Mouse (Mus musculus): ENCODE measurements around the gene Grifin. TPM values are rescaled to one million over a fixed set of nuclear protein-coding genes. Genes with fewer than 3 reads are reported as not detected.

Grifin gene
- 0.17 TPM in 2 replicates for polyA plus RNA-seq (2015; fragmentation: Nextera tagmentation; extraction: Ambion mirVana)

DNA sequence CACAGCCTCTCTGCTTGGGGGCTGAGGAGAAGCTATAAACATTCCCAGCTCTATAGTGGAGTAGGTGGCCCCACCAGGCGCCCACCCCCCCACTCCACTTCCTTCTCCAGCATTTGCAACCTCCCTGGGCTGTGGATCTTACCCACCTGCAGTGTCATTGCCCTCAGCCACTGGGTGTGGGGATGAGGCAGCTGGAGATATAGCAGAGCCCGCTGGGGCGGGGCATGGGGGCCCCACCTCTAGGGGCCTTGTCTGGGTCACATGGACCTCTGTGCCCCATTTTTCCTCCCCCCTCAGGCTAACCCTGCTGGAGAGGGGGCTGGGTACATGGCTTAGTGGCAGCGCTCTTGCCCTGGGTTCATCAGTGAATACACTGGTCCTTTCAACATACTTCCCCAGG is at the start of gene Grifin:
Gene Grifin (minus strand): TSS at position 176 of the 400 bp plus-strand sequence.
- TF ChIP-seq CTCF (IDR thresholded peaks at IDR 0.05; ENCODE audit: low read depth): no peak
- TF ChIP-seq EP300 (optimal IDR thresholded peaks at IDR 0.05): no peak
- H3K27me3 ChIP-seq (ENCODE audit: control insufficient read depth, insufficient read depth, low read length): no peaks in the 10 kb centered on the region
- no peak within 1 kb of the TSS for H3K4me3 ChIP-seq (ENCODE audit: low read depth, low read length)
- no peaks in the 10 kb centered on the region for H3K9me3 ChIP-seq (ENCODE audit: control insufficient read depth, low read length)
- no peaks in the 10 kb centered on the region for H3K36me3 ChIP-seq (ENCODE audit: control insufficient read depth, insufficient read depth, low read length)
- H3K9ac ChIP-seq (ENCODE audit: low read length): peak within 1 kb of the TSS; percentile 13; the same call in 1 of the 2 replicates
- 87% methylated on average over 4 of the region's 4 CpGs for WGBS
- peak; percentile 2; the same call in 1 of the 2 replicates for ATAC-seq (ENCODE audit: low FRiP score, low TSS enrichment)
- H3K27ac ChIP-seq (replicated peaks): no peak within 1 kb of the TSS; the same call in 1 of the 2 replicates
- no peaks in the 10 kb centered on the region for H3K4me1 ChIP-seq (replicated peaks; ENCODE audit: control insufficient read depth, insufficient read depth)
- no peak for DNase-seq (ENCODE audit: low spot score)
- no peak within 1 kb of the TSS for H3K4me2 ChIP-seq (replicated peaks; ENCODE audit: low read depth)

DNA sequence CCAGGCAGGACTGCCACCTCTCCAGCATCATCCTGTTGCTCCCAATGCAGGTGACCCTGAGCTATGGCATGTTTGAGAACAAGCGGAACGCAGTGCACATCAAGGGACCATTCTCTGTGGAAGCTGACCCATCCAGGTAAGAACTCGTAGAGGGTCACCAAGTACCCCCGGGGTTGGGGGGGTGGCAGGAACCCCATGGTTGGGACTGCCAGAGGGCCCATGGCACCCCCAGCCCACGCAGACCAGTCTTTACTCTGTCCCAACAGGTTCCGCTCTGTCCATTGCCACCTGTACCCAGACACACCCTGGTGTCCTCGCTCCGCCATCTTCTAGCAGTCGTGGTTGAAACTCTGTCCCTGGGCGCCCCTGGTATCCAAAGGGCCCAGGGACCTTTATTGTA is 49.3 kb upstream of the Grifin start:
- ATAC-seq (ENCODE audit: low FRiP score, low TSS enrichment) (no peak), DNase-seq (ENCODE audit: low spot score) (no peak)
- Histone ChIP-seq H3K36me3 (ENCODE audit: control insufficient read depth, insufficient read depth, low read length) (0 out of 2 replicates have a peak, but pooled peaks cover 3% of the 10 kb centered on the region), H3K4me1 (replicated peaks; ENCODE audit: control insufficient read depth, insufficient read depth) (peaks cover 11% of the 10 kb centered on the region; the same call in 1 of the 2 replicates), H3K4me3 (ENCODE audit: low read depth, low read length) (no peak overlapping the region), H3K9me3 (ENCODE audit: control insufficient read depth, low read length) (no peaks in the 10 kb centered on the region), H3K27me3 (ENCODE audit: control insufficient read depth, insufficient read depth, low read length) (no peaks in the 10 kb centered on the region), H3K27ac (replicated peaks) (no peak overlapping the region), H3K4me2 (replicated peaks; ENCODE audit: low read depth) (no peak overlapping the region), H3K9ac (ENCODE audit: low read length) (no peak overlapping the region)
- TF ChIP-seq CTCF (IDR thresholded peaks at IDR 0.05; ENCODE audit: low read depth) (no peak), EP300 (optimal IDR thresholded peaks at IDR 0.05) (no peak)
- 90% methylated on average over 10 of the region's 10 CpGs for WGBS

DNA sequence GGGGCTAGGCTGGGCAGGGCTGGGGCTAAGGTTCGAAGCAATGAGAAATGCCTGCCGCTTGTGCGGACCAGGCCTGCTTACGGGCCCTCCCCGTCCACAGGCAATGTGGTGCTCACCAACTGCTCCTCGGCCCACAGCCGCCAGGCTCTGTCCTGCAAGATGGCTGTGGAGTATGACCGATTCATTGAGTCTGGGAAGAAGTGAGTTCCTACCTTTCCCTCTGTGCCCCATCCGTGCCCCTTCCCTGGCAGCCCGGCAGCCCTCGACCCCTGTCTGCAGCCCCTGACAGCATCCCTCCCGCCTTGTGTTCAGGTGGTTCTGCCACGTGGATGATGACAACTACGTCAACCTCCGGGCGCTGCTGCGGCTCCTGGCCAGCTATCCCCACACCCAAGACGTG is 47.3 kb upstream of the Grifin start:
- WGBS: 55% methylated on average over 18 of the region's 18 CpGs
- peaks cover 15% of the 10 kb centered on the region for H3K4me1 ChIP-seq (replicated peaks; ENCODE audit: control insufficient read depth, insufficient read depth)

DNA sequence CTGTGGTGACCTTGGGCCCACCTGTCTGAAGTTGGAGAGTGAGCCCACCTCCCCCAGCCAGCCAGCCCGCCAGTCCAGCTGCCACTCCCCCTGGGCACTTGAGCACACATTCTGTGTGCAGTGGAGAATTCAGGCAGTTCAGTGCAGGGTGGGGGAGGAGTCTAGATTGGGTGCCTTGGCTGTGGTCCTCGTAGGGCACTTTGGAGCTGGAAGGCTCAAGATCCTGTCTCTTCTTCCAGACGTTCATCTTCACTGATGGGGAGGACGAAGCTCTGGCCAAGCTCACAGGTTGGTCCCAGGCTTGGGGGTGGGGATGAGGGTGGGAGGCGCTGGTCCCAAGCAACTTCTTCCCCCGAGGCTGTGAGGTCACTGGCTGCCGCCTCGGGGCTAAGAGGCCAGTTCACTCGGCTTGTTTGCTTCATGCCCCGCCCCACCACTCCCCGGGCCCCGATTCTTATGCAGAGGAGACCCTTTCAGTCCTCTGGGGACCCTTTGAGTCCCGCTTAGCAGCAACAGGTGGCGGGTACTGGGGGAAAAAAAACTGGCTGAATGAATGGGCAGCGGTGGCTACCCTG is 46.8 kb upstream of the Grifin start:
- no peaks in the 10 kb centered on the region for H3K9me3 ChIP-seq (ENCODE audit: control insufficient read depth, low read length)
- TF ChIP-seq EP300 (optimal IDR thresholded peaks at IDR 0.05): no peak
- no peak for TF ChIP-seq CTCF (IDR thresholded peaks at IDR 0.05; ENCODE audit: low read depth)
- no peaks in the 10 kb centered on the region for H3K27me3 ChIP-seq (ENCODE audit: control insufficient read depth, insufficient read depth, low read length)
- 0 out of 2 replicates have a peak, but pooled peaks cover 3% of the 10 kb centered on the region for H3K36me3 ChIP-seq (ENCODE audit: control insufficient read depth, insufficient read depth, low read length)
- H3K4me1 ChIP-seq (replicated peaks; ENCODE audit: control insufficient read depth, insufficient read depth): peaks cover 17% of the 10 kb centered on the region
- 31% methylated on average over 15 of the region's 15 CpGs for WGBS
- H3K9ac ChIP-seq (ENCODE audit: low read length): peak overlapping the region; percentile 60
- DNase-seq (ENCODE audit: low spot score) (no peak), ATAC-seq (ENCODE audit: low FRiP score, low TSS enrichment) (peak; percentile 47; the same call in 1 of the 2 replicates)
- H3K27ac ChIP-seq (replicated peaks): peak overlapping the region; percentile 98
- H3K4me2 ChIP-seq (replicated peaks; ENCODE audit: low read depth): peak overlapping the region; percentile 71
- peak overlapping the region; percentile 68; the same call in 1 of the 2 replicates for H3K4me3 ChIP-seq (ENCODE audit: low read depth, low read length)

More for the DNA sequence above, 47.3 kb upstream of the Grifin start:
- DNase-seq (ENCODE audit: low spot score) (no peak), ATAC-seq (ENCODE audit: low FRiP score, low TSS enrichment) (no peak)
- peak overlapping the region; percentile 68; the same call in 1 of the 2 replicates for H3K4me3 ChIP-seq (ENCODE audit: low read depth, low read length)
- peak overlapping the region; percentile 60 for H3K9ac ChIP-seq (ENCODE audit: low read length)
- no peaks in the 10 kb centered on the region for H3K9me3 ChIP-seq (ENCODE audit: control insufficient read depth, low read length)
- no peaks in the 10 kb centered on the region for H3K27me3 ChIP-seq (ENCODE audit: control insufficient read depth, insufficient read depth, low read length)
- peak overlapping the region; percentile 71 for H3K4me2 ChIP-seq (replicated peaks; ENCODE audit: low read depth)
- TF ChIP-seq EP300 (optimal IDR thresholded peaks at IDR 0.05): no peak
- TF ChIP-seq CTCF (IDR thresholded peaks at IDR 0.05; ENCODE audit: low read depth): no peak
- peak overlapping the region; percentile 98 for H3K27ac ChIP-seq (replicated peaks)
- 0 out of 2 replicates have a peak, but pooled peaks cover 3% of the 10 kb centered on the region for H3K36me3 ChIP-seq (ENCODE audit: control insufficient read depth, insufficient read depth, low read length)

DNA sequence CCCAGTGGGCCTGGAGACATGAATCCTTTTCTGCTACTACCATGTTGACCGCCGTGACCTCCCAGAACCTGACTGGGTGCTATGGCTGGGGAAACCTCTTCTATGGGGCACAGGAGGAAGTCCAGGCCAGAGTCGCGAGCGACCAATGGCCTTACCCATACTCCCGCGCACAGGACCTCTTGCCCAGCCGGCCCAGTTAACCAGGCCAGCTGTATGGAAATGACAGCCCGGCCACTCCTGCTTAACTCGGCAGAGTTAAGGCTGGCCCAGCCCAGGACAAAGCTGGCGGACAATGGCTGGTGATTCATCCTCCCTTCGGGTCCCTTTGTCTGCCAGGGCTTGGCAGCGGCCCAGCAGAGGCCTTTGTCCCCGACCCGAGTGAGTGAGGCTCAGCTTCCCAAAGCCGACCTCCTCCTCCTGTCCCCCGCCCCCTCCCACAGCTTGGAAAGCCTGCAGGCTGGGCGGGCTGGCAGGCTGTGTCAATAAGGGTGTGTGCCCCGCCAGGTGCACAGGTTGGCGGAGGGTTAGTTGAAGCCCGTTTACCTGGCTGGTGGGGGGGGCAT is 46.2 kb upstream of the Grifin start:
- H3K4me2 ChIP-seq (replicated peaks; ENCODE audit: low read depth): peak overlapping the region; percentile 71
- DNase-seq (ENCODE audit: low spot score): peak; percentile 96
- WGBS: 14% methylated on average over 21 of the region's 21 CpGs
- peak overlapping the region; percentile 60 for H3K9ac ChIP-seq (ENCODE audit: low read length)
- H3K36me3 ChIP-seq (ENCODE audit: control insufficient read depth, insufficient read depth, low read length): 0 out of 2 replicates have a peak, but pooled peaks cover 3% of the 10 kb centered on the region
- H3K27ac ChIP-seq (replicated peaks): peak overlapping the region; percentile 98
- peak overlapping the region; percentile 68 for H3K4me3 ChIP-seq (ENCODE audit: low read depth, low read length)
- ATAC-seq (ENCODE audit: low FRiP score, low TSS enrichment): peak; percentile 83
- no peak for TF ChIP-seq CTCF (IDR thresholded peaks at IDR 0.05; ENCODE audit: low read depth)
- no peak for TF ChIP-seq EP300 (optimal IDR thresholded peaks at IDR 0.05)
- no peaks in the 10 kb centered on the region for H3K27me3 ChIP-seq (ENCODE audit: control insufficient read depth, insufficient read depth, low read length)
- no peaks in the 10 kb centered on the region for H3K9me3 ChIP-seq (ENCODE audit: control insufficient read depth, low read length)
- peaks cover 17% of the 10 kb centered on the region for H3K4me1 ChIP-seq (replicated peaks; ENCODE audit: control insufficient read depth, insufficient read depth)

All from stomach, postnatal 0 days (tissue).